Mouse (Mus musculus) forebrain, embryonic 12.5 days (tissue): ENCODE measurements around the gene Ap1s3. TPM values are rescaled to one million over a fixed set of nuclear protein-coding genes. Genes with fewer than 3 reads are reported as not detected.
A peak's percentile ranks its signal among the peaks of the same experiment; 100 is the strongest.
"Not testable (repeated sequence)": the region's sequence is repeated elsewhere in the genome, so short reads cannot be mapped to it uniquely, and the experiment has no call there.

Experiments
- ATAC-seq: fragments of 200-750 bp; cut with Nextera tagmentation; 2 replicates; pipeline ENCODE4 v1.8.0; 2017; ENCODE audit warnings: moderate TSS enrichment; ENCODE audit not compliant: low FRiP score
- H3K27ac ChIP-seq: fragments of 300-500 bp; sonication (generic); 2 replicates; pipeline ENCODE4 v1.5.1; 2016; ENCODE audit warnings: mild to moderate bottlenecking
- H3K27me3 ChIP-seq: fragments of 300-500 bp; sonication (generic); 2 replicates; pipeline ENCODE4 v1.6.1; 2016; ENCODE audit warnings: mild to moderate bottlenecking
- H3K36me3 ChIP-seq: fragments of 300-500 bp; sonication (generic); replicated peaks from 2 replicates; pipeline ENCODE4 v1.6.1; 2016; ENCODE audit warnings: mild to moderate bottlenecking
- H3K4me1 ChIP-seq: fragments of 300-500 bp; sonication (generic); 2 replicates; pipeline ENCODE4 v1.6.1; 2016
- H3K4me2 ChIP-seq: fragments of 300-500 bp; sonication (generic); 2 replicates; pipeline ENCODE4 v1.6.1; 2016; ENCODE audit warnings: mild to moderate bottlenecking, moderate library complexity
- H3K4me3 ChIP-seq: fragments of 300-500 bp; sonication (generic); replicated peaks from 2 replicates; pipeline ENCODE4 v1.5.1; 2016; ENCODE audit warnings: mild to moderate bottlenecking
- H3K9ac ChIP-seq: fragments of 300-500 bp; sonication (generic); 2 replicates; pipeline ENCODE4 v1.6.1; 2016; ENCODE audit warnings: mild to moderate bottlenecking
- H3K9me3 ChIP-seq: fragments of 300-500 bp; sonication (generic); 2 replicates; pipeline ENCODE4 v1.6.1; 2016
- WGBS: fragments of 180-500 bp; shearing (Covaris S2); methylation state at CpG from one replicate; pipeline ENCODE4 v1.1.7; 2016; 5-methylcytosine and 5-hydroxymethylcytosine counted together
- polyA plus RNA-seq: library from polyadenylated mRNA; unstranded; fragments of >200 nt; fragmentation: Nextera tagmentation; extraction: Ambion mirVana; gene quantifications from 2 replicates; pipeline ENCODE4 v1.2.1, GENCODE M21; 2016

The Ap1s3 gene
- polyA plus RNA-seq, 1 experiment from 2014 or later: 0.15 TPM

- peaks cover 5% of the 10 kb centered on the region for H3K9me3 ChIP-seq
- no peak for ATAC-seq
Observed at GRCm38 (mm10) chr1:79619434-79619833, 52.3 kb downstream of the Ap1s3 start.

GRCm38 (mm10) chr1:79616492-79616891 is 55.3 kb downstream of the Ap1s3 start:
- Histone ChIP-seq H3K4me1 (no peaks in the 10 kb centered on the region), H3K36me3 (no peaks in the 10 kb centered on the region), H3K27me3 (no peaks in the 10 kb centered on the region), H3K9ac (no peak overlapping the region), H3K4me2 (no peak overlapping the region), H3K4me3 (no peak overlapping the region), H3K27ac (no peak overlapping the region), H3K9me3 (peaks cover 7% of the 10 kb centered on the region)
- WGBS: 77% methylated on average over 2 of the region's 2 CpGs
- ATAC-seq: no peak

More at GRCm38 (mm10) chr1:79619434-79619833, 52.3 kb downstream of the Ap1s3 start:
- Histone ChIP-seq H3K36me3 (no peaks in the 10 kb centered on the region), H3K27ac (no peak overlapping the region), H3K4me3 (no peak overlapping the region), H3K4me1 (no peaks in the 10 kb centered on the region), H3K9ac (no peak overlapping the region), H3K4me2 (no peak overlapping the region), H3K27me3 (no peaks in the 10 kb centered on the region)
- WGBS: 87% methylated on average over 2 of the region's 2 CpGs

- H3K36me3 ChIP-seq: no peaks in the 10 kb centered on the region
- no peak overlapping the region for H3K4me3 ChIP-seq
- no peak for ATAC-seq
- no peak overlapping the region for H3K4me2 ChIP-seq
- 95% methylated on average over 6 of the region's 6 CpGs for WGBS
- H3K9ac ChIP-seq: no peak overlapping the region
- H3K4me1 ChIP-seq: no peaks in the 10 kb centered on the region
- H3K27ac ChIP-seq: no peak overlapping the region
- H3K9me3 ChIP-seq: peaks cover 7% of the 10 kb centered on the region
- H3K27me3 ChIP-seq: no peaks in the 10 kb centered on the region
Observed at GRCm38 (mm10) chr1:79614456-79614855, 57.3 kb downstream of the Ap1s3 start.

- H3K4me3 ChIP-seq, ATAC-seq, H3K36me3 ChIP-seq, H3K4me1 ChIP-seq, H3K4me2 ChIP-seq, H3K27me3 ChIP-seq, H3K27ac ChIP-seq, H3K9me3 ChIP-seq, H3K9ac ChIP-seq: not testable (repeated sequence)
- WGBS: 93% methylated on average over 5 of the region's 5 CpGs
Observed at GRCm38 (mm10) chr1:79611271-79611670, 60.5 kb downstream of the Ap1s3 start.

GRCm38 (mm10) chr1:79608856-79609255 is 62.9 kb downstream of the Ap1s3 start:
- not testable (repeated sequence) for ATAC-seq

GRCm38 (mm10) chr1:79602500-79602899 is 69.3 kb downstream of the Ap1s3 start:
- Histone ChIP-seq H3K4me2 (no peak overlapping the region), H3K4me3 (no peak overlapping the region), H3K4me1 (peaks cover 9% of the 10 kb centered on the region), H3K9me3 (no peaks in the 10 kb centered on the region), H3K27me3 (no peaks in the 10 kb centered on the region), H3K27ac (no peak overlapping the region), H3K36me3 (no peaks in the 10 kb centered on the region), H3K9ac (no peak overlapping the region)
- 58% methylated on average over 2 of the region's 2 CpGs for WGBS
- ATAC-seq: 0 out of 2 replicates have a peak, but pooled peaks have one; percentile 34

More at GRCm38 (mm10) chr1:79608856-79609255, 62.9 kb downstream of the Ap1s3 start:
- H3K27ac ChIP-seq, H3K4me2 ChIP-seq, H3K9ac ChIP-seq, H3K4me1 ChIP-seq, H3K36me3 ChIP-seq, H3K27me3 ChIP-seq, H3K4me3 ChIP-seq, H3K9me3 ChIP-seq: not testable (repeated sequence)
- WGBS: 50% methylated on average over 5 of the region's 5 CpGs

GRCm38 (mm10) chr1:79598385-79599178 is 73.2 kb downstream of the Ap1s3 start:
- no peak overlapping the region for H3K4me3 ChIP-seq
- peak; percentile 94 for ATAC-seq
- H3K9me3 ChIP-seq: no peaks in the 10 kb centered on the region
- peak overlapping the region; percentile 73; the same call in 1 of the 2 replicates for H3K27ac ChIP-seq
- no peaks in the 10 kb centered on the region for H3K36me3 ChIP-seq
- WGBS: 45% methylated on average over 5 of the region's 5 CpGs
- H3K4me1 ChIP-seq: peaks cover 9% of the 10 kb centered on the region
- H3K4me2 ChIP-seq: no peak overlapping the region
- H3K27me3 ChIP-seq: no peaks in the 10 kb centered on the region
- no peak overlapping the region for H3K9ac ChIP-seq

- no peak for ATAC-seq
- H3K27me3 ChIP-seq: no peaks in the 10 kb centered on the region
- no peaks in the 10 kb centered on the region for H3K9me3 ChIP-seq
- no peak overlapping the region for H3K9ac ChIP-seq
- 91% methylated on average over 4 of the region's 4 CpGs for WGBS
- H3K4me2 ChIP-seq: no peak overlapping the region
- no peak overlapping the region for H3K27ac ChIP-seq
- H3K36me3 ChIP-seq: no peaks in the 10 kb centered on the region
- no peak overlapping the region for H3K4me3 ChIP-seq
- no peaks in the 10 kb centered on the region for H3K4me1 ChIP-seq
Observed at GRCm38 (mm10) chr1:79592721-79593277, 79.0 kb downstream of the Ap1s3 start.

- Histone ChIP-seq H3K4me1 (no peaks in the 10 kb centered on the region), H3K27me3 (no peaks in the 10 kb centered on the region), H3K27ac (no peak overlapping the region), H3K4me3 (no peak overlapping the region), H3K36me3 (no peaks in the 10 kb centered on the region), H3K9ac (no peak overlapping the region), H3K4me2 (no peak overlapping the region), H3K9me3 (no peaks in the 10 kb centered on the region)
- 77% methylated on average over 1 of the region's 1 CpGs for WGBS
- ATAC-seq: no peak
Observed at GRCm38 (mm10) chr1:79591091-79591490, 80.7 kb downstream of the Ap1s3 start.

- Histone ChIP-seq H3K4me3 (no peak overlapping the region), H3K27ac (no peak overlapping the region), H3K36me3 (no peaks in the 10 kb centered on the region), H3K9ac (no peak overlapping the region), H3K4me1 (no peaks in the 10 kb centered on the region), H3K4me2 (no peak overlapping the region), H3K9me3 (no peaks in the 10 kb centered on the region), H3K27me3 (no peaks in the 10 kb centered on the region)
- ATAC-seq: no peak
- WGBS: 95% methylated on average over 4 of the region's 4 CpGs
Observed at GRCm38 (mm10) chr1:79589971-79590763, 81.6 kb downstream of the Ap1s3 start.

GRCm38 (mm10) chr1:79589424-79589823 is 82.3 kb downstream of the Ap1s3 start:
- WGBS: 65% methylated on average over 6 of the region's 6 CpGs
- Histone ChIP-seq H3K27me3 (no peaks in the 10 kb centered on the region), H3K4me1 (no peaks in the 10 kb centered on the region), H3K36me3 (no peaks in the 10 kb centered on the region), H3K4me2 (no peak overlapping the region), H3K9ac (no peak overlapping the region), H3K9me3 (no peaks in the 10 kb centered on the region), H3K4me3 (no peak overlapping the region), H3K27ac (no peak overlapping the region)
- no peak for ATAC-seq

GRCm38 (mm10) chr1:79581136-79581679 is 90.6 kb downstream of the Ap1s3 start:
- Histone ChIP-seq H3K4me1 (peaks cover 7% of the 10 kb centered on the region), H3K36me3 (no peaks in the 10 kb centered on the region), H3K9ac (peak overlapping the region; percentile 44; the same call in 1 of the 2 replicates), H3K9me3 (no peaks in the 10 kb centered on the region), H3K4me3 (peak overlapping the region; percentile 40), H3K27me3 (no peaks in the 10 kb centered on the region), H3K4me2 (peak overlapping the region; percentile 56), H3K27ac (peak overlapping the region; percentile 83)
- ATAC-seq: peak; percentile 91
- 0% methylated on average over 15 of the region's 15 CpGs for WGBS
